Mouse (Mus musculus) neural tube, embryonic 11.5 days (tissue): ENCODE data around the gene Tmprss6. TPM values are rescaled to one million over a fixed set of nuclear protein-coding genes. Genes with fewer than 3 reads are reported as not detected.
A peak's percentile ranks its signal among the peaks of the same experiment; 100 is the strongest.

Source experiments
- ATAC-seq: fragments of 200-750 bp; cut with Nextera tagmentation; 2 replicates; pipeline ENCODE4 v1.8.0; 2017; ENCODE audit warnings: moderate number of reproducible peaks, mild to moderate bottlenecking, moderate TSS enrichment, moderate library complexity; ENCODE audit not compliant: insufficient read depth, low FRiP score, low TSS enrichment
- DNase-seq: peaks from one replicate; pipeline ENCODE4 v3.0.0-alpha.2; 2015; ENCODE audit warnings: low spot score
- H3K27ac ChIP-seq: fragments of 300-500 bp; sonication (generic); 2 replicates; pipeline ENCODE4 v1.5.1; 2014; ENCODE audit warnings: low read depth, mild to moderate bottlenecking, low read length
- H3K27me3 ChIP-seq: fragments of 300-500 bp; sonication (generic); 2 replicates; pipeline ENCODE4 v1.6.1; 2014; ENCODE audit warnings: mild to moderate bottlenecking, low read length, mixed read lengths; ENCODE audit not compliant: control insufficient read depth, insufficient read depth
- H3K36me3 ChIP-seq: fragments of 300-500 bp; sonication (generic); 2 replicates; pipeline ENCODE4 v1.6.1; 2014; ENCODE audit warnings: mild to moderate bottlenecking, low read length, moderate library complexity, mixed read lengths; ENCODE audit not compliant: control insufficient read depth, insufficient read depth
- H3K4me1 ChIP-seq: fragments of 300-500 bp; sonication (generic); 2 replicates; pipeline ENCODE4 v1.6.1; 2014; ENCODE audit warnings: low read length, mixed read lengths; ENCODE audit not compliant: control insufficient read depth, insufficient read depth
- H3K4me2 ChIP-seq: fragments of 300-500 bp; sonication (generic); 2 replicates; pipeline ENCODE4 v1.6.1; 2014; ENCODE audit warnings: low read depth, mild to moderate bottlenecking, moderate library complexity
- H3K4me3 ChIP-seq: fragments of 300-500 bp; sonication (generic); 2 replicates; pipeline ENCODE4 v1.5.1; 2014; ENCODE audit warnings: low read depth, low read length
- H3K9ac ChIP-seq: fragments of 300-500 bp; sonication (generic); 2 replicates; pipeline ENCODE4 v1.6.1; 2014; ENCODE audit warnings: mild to moderate bottlenecking, low read length
- H3K9me3 ChIP-seq: fragments of 300-500 bp; sonication (generic); 2 replicates; pipeline ENCODE4 v1.6.1; 2016; ENCODE audit warnings: low read length; ENCODE audit not compliant: control insufficient read depth
- WGBS: fragments of 180-500 bp; shearing (Covaris S2); extraction: QIAGEN DNeasy Blood & Tissue Kit; methylation state at CpG from one replicate; pipeline ENCODE4 v1.1.7; 2014; 5-methylcytosine and 5-hydroxymethylcytosine counted together
- polyA plus RNA-seq: library from polyadenylated mRNA; unstranded; fragments of >200 nt; fragmentation: Nextera tagmentation; extraction: Ambion mirVana; gene quantifications from 2 replicates; pipeline ENCODE4 v1.2.1, GENCODE M21; 2014

Tmprss6 gene
- polyA plus RNA-seq, 1 experiment from 2014 or later: not detected

DNA sequence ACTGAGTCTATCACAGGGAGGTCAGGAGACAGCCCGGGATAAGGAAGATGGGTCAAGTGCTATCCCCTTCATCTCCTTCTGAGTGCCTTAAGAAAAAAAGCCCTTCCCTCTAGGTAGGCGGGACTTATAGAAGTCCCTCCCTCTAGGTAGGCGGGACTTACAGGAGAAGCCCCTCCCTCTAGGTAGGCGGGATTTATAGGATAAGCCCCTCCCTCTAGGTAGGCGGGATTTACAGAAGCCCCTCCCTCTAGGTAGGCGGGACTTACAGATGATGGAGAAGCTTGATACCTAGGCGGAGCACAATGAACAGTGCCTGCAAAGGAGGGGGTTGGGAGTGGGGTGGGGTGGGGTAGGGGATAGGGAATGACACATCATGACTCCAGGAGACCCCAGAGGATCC, 11.7 kb upstream of the Tmprss6 start:
- Histone ChIP-seq H3K4me3 (no peak overlapping the region), H3K27me3 (no peaks in the 10 kb centered on the region), H3K9me3 (no peaks in the 10 kb centered on the region), H3K4me1 (no peaks in the 10 kb centered on the region), H3K9ac (no peak overlapping the region), H3K36me3 (no peaks in the 10 kb centered on the region), H3K27ac (no peak overlapping the region), H3K4me2 (no peak overlapping the region)
- no peak for DNase-seq
- no peak for ATAC-seq
- WGBS: 69% methylated on average over 7 of the region's 7 CpGs

DNA sequence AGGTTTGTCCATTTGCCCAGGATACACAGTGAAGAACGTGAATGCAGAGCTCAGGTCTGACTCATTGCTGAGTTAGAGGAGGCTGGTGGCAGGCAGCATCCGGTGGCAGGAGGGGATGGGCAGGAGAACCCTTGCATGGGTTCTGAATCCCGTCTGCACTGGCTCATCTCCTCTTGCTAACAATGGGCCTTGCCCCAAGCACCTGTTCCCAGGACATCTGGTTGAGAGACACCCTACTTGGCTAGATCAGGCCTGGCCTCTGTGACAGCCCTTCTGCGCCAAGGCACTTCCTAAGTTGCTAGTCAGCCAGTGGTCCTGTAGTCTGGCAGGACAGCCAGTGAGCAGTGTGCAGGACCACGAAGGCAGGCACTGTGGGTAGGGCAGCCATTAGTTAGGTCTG, 11.0 kb upstream of the Tmprss6 start:
- no peak overlapping the region for H3K4me2 ChIP-seq

DNA sequence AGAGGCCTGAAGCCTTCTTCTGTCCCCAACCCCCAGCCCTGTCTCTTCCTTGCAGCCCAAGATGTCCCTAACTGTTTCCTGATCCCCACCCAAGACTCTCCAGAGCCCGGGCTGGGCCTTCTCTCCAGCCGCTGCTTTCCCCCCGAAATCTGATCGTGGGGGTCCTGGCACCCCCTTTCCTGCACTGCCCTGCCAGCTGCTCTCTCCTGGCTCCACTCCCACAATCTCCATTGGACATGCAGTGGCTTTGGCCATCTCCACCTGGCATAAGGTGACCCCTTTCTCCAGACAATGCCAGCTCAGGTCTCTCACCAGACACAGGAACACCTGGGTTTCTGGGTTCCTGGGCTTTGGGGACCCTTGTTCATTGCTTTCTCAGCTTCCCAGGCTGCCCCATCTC, 9.6 kb upstream of the Tmprss6 start:
- H3K4me1 ChIP-seq: no peaks in the 10 kb centered on the region
- no peaks in the 10 kb centered on the region for H3K27me3 ChIP-seq
- H3K27ac ChIP-seq: no peak overlapping the region
- H3K36me3 ChIP-seq: no peaks in the 10 kb centered on the region
- no peak overlapping the region for H3K9ac ChIP-seq
- H3K9me3 ChIP-seq: no peaks in the 10 kb centered on the region
- 84% methylated on average over 4 of the region's 4 CpGs for WGBS
- H3K4me3 ChIP-seq: no peak overlapping the region
- H3K4me2 ChIP-seq: no peak overlapping the region
- DNase-seq (no peak), ATAC-seq (no peak)

More for the DNA sequence above, 11.0 kb upstream of the Tmprss6 start:
- no peaks in the 10 kb centered on the region for H3K9me3 ChIP-seq
- no peak overlapping the region for H3K4me3 ChIP-seq
- no peak overlapping the region for H3K9ac ChIP-seq
- DNase-seq (no peak), ATAC-seq (no peak)
- WGBS: 81% methylated on average over 5 of the region's 5 CpGs
- H3K27ac ChIP-seq: no peak overlapping the region
- no peaks in the 10 kb centered on the region for H3K4me1 ChIP-seq
- H3K36me3 ChIP-seq: no peaks in the 10 kb centered on the region
- no peaks in the 10 kb centered on the region for H3K27me3 ChIP-seq

DNA sequence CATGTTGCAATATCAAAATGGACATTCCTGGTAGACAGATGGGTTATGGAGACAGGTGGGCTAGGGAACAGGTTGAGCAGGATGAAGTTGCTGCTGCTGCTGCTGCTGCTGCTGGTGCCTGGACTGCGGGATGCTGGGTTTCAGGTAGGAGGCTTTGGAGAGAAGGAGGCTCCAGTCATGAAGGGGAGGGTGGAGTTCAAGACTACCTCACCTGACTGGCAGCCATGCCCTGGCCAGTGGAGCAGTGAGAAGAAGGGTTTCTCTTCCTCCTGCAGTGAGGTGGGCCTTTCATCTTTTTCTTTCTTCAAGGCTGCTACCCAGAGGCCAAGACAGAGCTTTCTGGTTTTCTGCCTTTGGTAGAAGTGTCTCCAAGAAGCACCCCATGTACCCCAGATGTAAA, 8.4 kb upstream of the Tmprss6 start:
- Histone ChIP-seq H3K4me2 (no peak overlapping the region), H3K27ac (no peak overlapping the region), H3K36me3 (no peaks in the 10 kb centered on the region), H3K4me3 (no peak overlapping the region), H3K27me3 (no peaks in the 10 kb centered on the region), H3K9ac (no peak overlapping the region), H3K9me3 (no peaks in the 10 kb centered on the region), H3K4me1 (peaks cover 1% of the 10 kb centered on the region; the same call in 1 of the 2 replicates)
- ATAC-seq (no peak), DNase-seq (no peak)
- 75% methylated on average over 1 of the region's 1 CpGs for WGBS

DNA sequence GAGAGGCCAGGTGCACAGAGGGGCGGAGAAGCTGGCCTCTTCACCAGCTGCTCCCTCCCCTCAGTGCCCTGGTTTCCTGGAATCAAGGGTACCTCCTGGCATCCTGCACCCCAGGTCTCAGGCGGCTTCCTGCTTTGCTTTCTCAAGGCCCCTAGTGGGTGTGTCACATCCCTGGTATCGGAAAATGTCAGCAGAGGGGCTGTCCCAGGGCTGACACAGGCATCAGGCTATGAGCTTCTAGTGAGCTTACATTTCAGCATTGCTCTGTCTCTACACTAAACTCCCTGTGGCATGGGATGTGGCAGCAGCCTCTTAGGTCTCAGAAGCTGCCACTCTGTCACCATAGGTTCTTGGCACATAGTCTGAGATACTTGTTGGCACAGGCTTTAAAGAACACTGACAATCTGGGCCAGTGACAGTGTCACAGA, 7.2 kb upstream of the Tmprss6 start:
- Histone ChIP-seq H3K4me1 (peaks cover 3% of the 10 kb centered on the region; the same call in 1 of the 2 replicates), H3K27me3 (no peaks in the 10 kb centered on the region), H3K4me3 (no peak overlapping the region), H3K9ac (no peak overlapping the region), H3K36me3 (no peaks in the 10 kb centered on the region), H3K9me3 (no peaks in the 10 kb centered on the region), H3K27ac (no peak overlapping the region), H3K4me2 (no peak overlapping the region)
- WGBS: 60% methylated on average over 3 of the region's 3 CpGs
- no peak for ATAC-seq
- no peak for DNase-seq

DNA sequence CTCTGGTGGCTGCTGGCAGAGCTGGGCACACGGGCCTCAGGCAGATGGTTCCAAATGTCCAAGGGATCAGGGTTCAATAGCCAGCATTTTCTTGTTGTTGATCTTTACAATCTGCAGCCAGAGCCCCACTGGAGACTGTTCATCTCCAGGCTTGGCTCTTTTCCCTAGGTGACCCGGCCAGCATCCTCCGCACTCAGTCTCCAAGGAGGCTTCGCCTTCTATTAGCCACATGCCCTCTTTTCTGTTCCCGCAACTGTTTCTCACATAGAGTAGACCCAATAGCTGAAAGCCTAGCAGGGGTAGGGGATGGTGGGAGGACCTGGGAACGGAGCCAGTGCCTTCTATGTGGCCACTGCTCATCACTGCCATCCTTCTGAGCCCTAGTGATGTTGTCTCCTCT, 5.0 kb upstream of the Tmprss6 start:
- peaks cover 3% of the 10 kb centered on the region; the same call in 1 of the 2 replicates for H3K4me1 ChIP-seq
- no peaks in the 10 kb centered on the region for H3K27me3 ChIP-seq
- H3K4me2 ChIP-seq: 0 out of 2 replicates have a peak overlapping the region, but pooled peaks have one; percentile 14
- no peaks in the 10 kb centered on the region for H3K36me3 ChIP-seq
- no peak overlapping the region for H3K27ac ChIP-seq
- WGBS: 88% methylated on average over 6 of the region's 6 CpGs
- ATAC-seq (no peak), DNase-seq (no peak)
- H3K9me3 ChIP-seq: no peaks in the 10 kb centered on the region
- no peak overlapping the region for H3K4me3 ChIP-seq
- no peak overlapping the region for H3K9ac ChIP-seq

DNA sequence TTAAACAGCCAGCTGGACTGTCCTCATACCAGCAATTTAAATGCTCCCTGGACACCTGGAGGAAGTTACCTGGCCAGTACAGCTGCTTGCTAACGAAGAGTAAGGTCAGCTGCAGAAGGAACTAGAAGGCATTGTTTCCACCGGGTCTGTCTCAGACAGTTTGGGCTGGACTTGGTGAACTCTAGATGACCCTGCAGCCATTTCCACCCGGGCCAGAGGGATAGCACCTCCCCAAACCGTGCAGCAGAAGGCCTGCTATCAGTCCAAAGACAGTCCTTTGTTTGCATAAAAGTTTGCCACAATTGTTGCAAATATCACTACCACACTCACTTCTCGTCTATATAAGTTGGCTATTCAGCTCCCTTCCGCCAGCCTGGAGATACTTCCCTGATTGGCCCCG, 3.5 kb upstream of the Tmprss6 start:
- no peaks in the 10 kb centered on the region for H3K27me3 ChIP-seq
- no peak overlapping the region for H3K9ac ChIP-seq
- WGBS: 41% methylated on average over 7 of the region's 7 CpGs
- no peak for DNase-seq
- no peak overlapping the region for H3K4me3 ChIP-seq
- H3K4me1 ChIP-seq: peaks cover 3% of the 10 kb centered on the region; the same call in 1 of the 2 replicates
- H3K27ac ChIP-seq: no peak overlapping the region
- ATAC-seq: no peak
- no peak overlapping the region for H3K4me2 ChIP-seq
- H3K9me3 ChIP-seq: no peaks in the 10 kb centered on the region
- H3K36me3 ChIP-seq: no peaks in the 10 kb centered on the region

DNA sequence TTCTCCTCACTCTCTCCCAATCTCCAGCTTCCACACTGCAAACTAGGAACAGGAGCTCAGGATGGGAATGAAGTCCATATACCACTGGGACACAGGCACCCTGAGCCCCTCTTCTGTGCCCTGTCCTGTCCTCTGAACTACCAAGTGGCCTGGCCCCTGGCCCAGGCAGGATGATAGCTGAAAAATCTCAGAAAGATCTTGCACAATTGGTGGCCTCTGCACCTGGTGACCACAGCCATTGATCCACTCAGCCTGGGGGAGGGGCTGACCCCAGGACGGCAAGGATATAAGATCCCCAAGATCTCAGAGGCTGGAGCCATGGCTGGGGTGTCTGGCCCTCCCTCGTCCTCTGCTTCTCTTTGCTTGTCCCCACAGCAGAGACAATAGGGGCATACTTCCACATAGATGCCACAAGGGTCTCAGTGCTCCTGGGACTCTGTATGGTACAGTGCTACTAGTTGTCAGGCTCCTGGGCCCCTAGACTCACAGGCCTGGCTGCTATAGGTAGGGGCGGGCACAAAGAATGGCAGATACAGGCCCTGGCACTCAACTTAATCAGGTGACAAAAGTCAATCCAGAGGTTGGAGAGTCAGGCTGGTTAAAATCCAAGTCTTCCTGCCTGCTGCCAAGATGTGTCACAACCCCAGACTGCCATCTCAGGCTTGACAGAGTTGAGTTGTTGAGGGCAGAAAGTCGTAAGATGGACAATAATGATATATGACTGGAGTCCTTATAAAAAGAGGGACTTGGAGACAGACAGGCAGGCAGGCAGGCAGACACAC, 2.3 kb upstream of the Tmprss6 start:
- ATAC-seq (no peak), DNase-seq (no peak)
- Histone ChIP-seq H3K9me3 (no peaks in the 10 kb centered on the region), H3K4me2 (no peak overlapping the region), H3K4me3 (no peak overlapping the region), H3K27ac (no peak overlapping the region), H3K27me3 (no peaks in the 10 kb centered on the region), H3K4me1 (peaks cover 3% of the 10 kb centered on the region; the same call in 1 of the 2 replicates), H3K9ac (no peak overlapping the region), H3K36me3 (no peaks in the 10 kb centered on the region)
- 76% methylated on average over 4 of the region's 4 CpGs for WGBS

DNA sequence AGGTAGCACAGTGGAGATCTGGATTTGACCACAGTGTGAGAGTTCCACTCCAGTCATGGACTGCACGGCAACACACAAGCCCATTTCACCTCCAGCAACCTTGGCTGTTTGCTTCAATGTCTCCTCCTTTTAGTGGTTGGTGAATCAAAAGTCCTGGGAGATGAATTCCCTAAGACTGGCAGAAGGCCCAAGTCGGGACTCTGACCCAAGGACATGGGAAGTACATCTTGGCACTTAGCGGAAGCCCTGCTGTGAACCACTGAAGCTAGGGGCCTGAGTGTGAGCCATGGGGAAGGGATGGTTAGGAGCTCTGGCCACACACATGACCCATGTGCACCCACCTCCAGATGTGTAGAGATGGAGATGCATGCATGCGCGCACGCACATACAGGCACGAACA, 864 bp downstream of the Tmprss6 start:
- DNase-seq: no peak
- Histone ChIP-seq H3K4me2 (no peak overlapping the region), H3K27me3 (no peaks in the 10 kb centered on the region), H3K4me1 (peaks cover 3% of the 10 kb centered on the region; the same call in 1 of the 2 replicates), H3K4me3 (no peak overlapping the region), H3K27ac (no peak overlapping the region), H3K9me3 (no peaks in the 10 kb centered on the region), H3K9ac (no peak overlapping the region), H3K36me3 (no peaks in the 10 kb centered on the region)
- 92% methylated on average over 7 of the region's 7 CpGs for WGBS
- ATAC-seq: no peak
